Mouse (Mus musculus) c-Kit-positive CD71-positive TER-119-positive erythroid progenitor cells, embryonic 14.5 days (primary cell): ENCODE data around the gene Ticrr.

ENCODE experiments used
- DNase-seq: peaks from one replicate; pipeline ENCODE4 v3.0.0-alpha.2; 2013; ENCODE audit warnings: low spot score

Gene Ticrr

GRCm38 (mm10) chr7:79659578-79660290, at the start of gene Ticrr:
Gene Ticrr (plus strand): TSS chr7:79660196.
- DNase-seq: peak; percentile 98

GRCm38 (mm10) chr7:79611901-79612300, 48.1 kb upstream of the Ticrr start:
- no peak for DNase-seq

GRCm38 (mm10) chr7:79612783-79613182, 47.2 kb upstream of the Ticrr start:
- peak; percentile 37 for DNase-seq

- no peak for DNase-seq
These were observed 46.7 kb upstream of the Ticrr start for GRCm38 (mm10) chr7:79613314-79613713.

GRCm38 (mm10) chr7:79615008-79615407, 45.0 kb upstream of the Ticrr start:
- DNase-seq: no peak

- no peak for DNase-seq
These were observed 44.1 kb upstream of the Ticrr start for GRCm38 (mm10) chr7:79615941-79616340.

GRCm38 (mm10) chr7:79617418-79617817, 42.6 kb upstream of the Ticrr start, which contains the start of gene Rhcg:
Gene Rhcg (minus strand): TSS chr7:79617657.
- DNase-seq: no peak

GRCm38 (mm10) chr7:79619493-79619892, 40.5 kb upstream of the Ticrr start:
- DNase-seq: no peak

- no peak for DNase-seq
These were observed 36.9 kb upstream of the Ticrr start for GRCm38 (mm10) chr7:79623086-79623485.

GRCm38 (mm10) chr7:79626170-79626569, 33.8 kb upstream of the Ticrr start:
- DNase-seq: no peak

GRCm38 (mm10) chr7:79628271-79628913, 31.6 kb upstream of the Ticrr start:
- DNase-seq: no peak

GRCm38 (mm10) chr7:79631773-79632348, 28.1 kb upstream of the Ticrr start:
- no peak for DNase-seq

GRCm38 (mm10) chr7:79647233-79647632, 12.8 kb upstream of the Ticrr start:
- DNase-seq: no peak

GRCm38 (mm10) chr7:79649005-79649404, 11.0 kb upstream of the Ticrr start:
- DNase-seq: no peak

- no peak for DNase-seq
These were observed 5.8 kb upstream of the Ticrr start for GRCm38 (mm10) chr7:79654185-79654584.

GRCm38 (mm10) chr7:79654586-79654985, 5.4 kb upstream of the Ticrr start:
- no peak for DNase-seq

- no peak for DNase-seq
These were observed 525 bp downstream of the Ticrr start for GRCm38 (mm10) chr7:79660291-79661150.

GRCm38 (mm10) chr7:79661253-79661890, 1.4 kb downstream of the Ticrr start:
- no peak for DNase-seq

- DNase-seq: no peak
These were observed 6.7 kb downstream of the Ticrr start for GRCm38 (mm10) chr7:79666690-79667089.

- DNase-seq: no peak
These were observed 11.1 kb downstream of the Ticrr start for GRCm38 (mm10) chr7:79670900-79671604.

GRCm38 (mm10) chr7:79679186-79679585, 19.2 kb downstream of the Ticrr start:
- no peak for DNase-seq
